Mouse (Mus musculus): ENCODE data around the gene Pate3.
"Not testable (repeated sequence)": the region's sequence is repeated elsewhere in the genome, so short reads cannot be mapped to it uniquely, and the experiment has no call there.

The Pate3 gene

GRCm38 (mm10) chr9:35648102-35648501, at the start of gene Pate3:
Gene Pate3 (minus strand): TSS chr9:35648202.
- no peak for DNase-seq (ENCODE audit: low spot score)

GRCm38 (mm10) chr9:35691924-35692323, 43.9 kb upstream of the Pate3 start:
- DNase-seq (ENCODE audit: low spot score), result no peak

DNA sequence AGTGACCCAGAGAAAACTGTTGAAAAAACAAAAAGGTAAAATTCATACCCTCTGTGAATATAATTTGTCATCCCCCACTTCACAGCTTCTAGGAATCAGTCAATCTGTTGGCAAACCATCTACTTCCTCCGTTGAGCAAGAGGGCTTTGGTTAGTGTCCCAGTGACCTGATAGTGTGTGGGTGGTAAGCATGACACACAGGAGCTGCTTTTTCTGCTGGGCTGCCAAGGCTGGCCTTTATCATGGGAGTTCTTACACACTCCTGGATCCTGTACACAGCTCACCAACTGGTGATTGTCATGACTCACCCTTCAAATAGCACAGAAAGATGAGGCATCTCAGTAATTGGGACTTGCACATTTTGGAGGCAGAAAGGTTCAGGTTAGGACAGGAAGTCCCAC, 39.0 kb upstream of the Pate3 start, which contains the start of gene Pate1:
Gene Pate1, minus strand, starts transcription at position 378 of the 400 bp plus-strand sequence.
- DNase-seq (ENCODE audit: low spot score), result no peak

DNA sequence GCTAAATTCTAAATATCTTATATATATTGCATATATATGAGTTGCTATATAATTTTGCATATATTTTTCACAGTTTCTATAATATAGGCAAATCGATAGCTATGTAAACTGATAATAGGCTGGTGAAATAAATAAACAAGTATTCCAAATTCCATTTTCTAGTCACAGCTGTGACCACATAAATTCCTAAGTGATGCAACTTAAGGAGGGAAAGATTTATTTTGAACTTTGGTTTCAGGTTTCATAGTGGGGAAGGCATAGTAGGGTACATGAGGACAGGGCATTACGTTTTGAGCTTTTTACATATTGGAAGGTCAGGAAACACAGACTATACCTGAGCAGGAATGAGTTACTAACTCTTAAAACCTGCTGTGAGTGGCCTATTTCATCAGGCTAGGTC, 25.6 kb upstream of the Pate3 start:
- DNase-seq (ENCODE audit: low spot score), result no peak

DNA sequence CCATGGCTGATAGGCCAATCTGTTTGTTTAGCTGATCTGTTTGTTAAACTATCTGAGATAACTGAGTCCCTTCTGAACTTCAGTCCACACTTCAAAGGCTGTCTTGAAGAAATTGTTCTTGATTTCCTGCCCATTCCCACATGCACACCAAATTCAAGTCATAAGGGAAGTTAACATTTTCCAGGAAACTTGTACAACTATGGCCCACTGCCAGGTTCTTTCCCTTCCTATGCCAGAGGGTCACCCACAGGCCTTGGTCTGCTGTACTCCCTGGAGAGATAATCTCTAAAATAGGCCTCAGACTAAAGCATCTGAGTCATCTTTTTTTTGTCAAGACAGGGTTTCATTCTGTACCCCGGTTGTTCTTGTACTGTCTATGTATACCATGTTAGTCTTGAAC, 15.0 kb downstream of the Pate3 start:
- DNase-seq (ENCODE audit: low spot score), result no peak

DNA sequence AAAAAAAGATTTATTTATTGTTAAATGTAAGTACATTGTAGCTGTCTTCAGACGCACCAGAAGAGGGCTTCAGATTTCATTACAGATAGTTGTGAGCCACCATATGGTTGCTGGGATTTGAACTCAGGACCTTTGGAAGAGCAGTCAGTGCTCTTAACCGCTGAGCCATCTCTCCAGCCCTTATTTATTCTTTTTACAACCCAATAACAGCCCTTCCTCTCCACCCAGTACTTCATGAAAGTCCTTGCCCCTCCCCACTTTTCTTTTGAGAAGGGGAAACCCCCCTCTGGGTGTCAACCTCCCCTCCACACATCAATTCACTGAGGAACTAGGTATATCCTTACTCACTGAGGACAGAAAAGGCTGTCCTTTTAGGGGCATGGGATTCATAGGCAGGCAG, 31.2 kb downstream of the Pate3 start:
- not testable (repeated sequence) for DNase-seq (ENCODE audit: low spot score)

GRCm38 (mm10) chr9:35614005-35614404, 34.0 kb downstream of the Pate3 start:
- DNase-seq (ENCODE audit: low spot score), result no peak

GRCm38 (mm10) chr9:35611841-35612240, 36.2 kb downstream of the Pate3 start, which contains the start of gene Pate4:
Gene Pate4 (minus strand): TSS chr9:35611941.
- no peak for DNase-seq (ENCODE audit: low spot score)

DNA sequence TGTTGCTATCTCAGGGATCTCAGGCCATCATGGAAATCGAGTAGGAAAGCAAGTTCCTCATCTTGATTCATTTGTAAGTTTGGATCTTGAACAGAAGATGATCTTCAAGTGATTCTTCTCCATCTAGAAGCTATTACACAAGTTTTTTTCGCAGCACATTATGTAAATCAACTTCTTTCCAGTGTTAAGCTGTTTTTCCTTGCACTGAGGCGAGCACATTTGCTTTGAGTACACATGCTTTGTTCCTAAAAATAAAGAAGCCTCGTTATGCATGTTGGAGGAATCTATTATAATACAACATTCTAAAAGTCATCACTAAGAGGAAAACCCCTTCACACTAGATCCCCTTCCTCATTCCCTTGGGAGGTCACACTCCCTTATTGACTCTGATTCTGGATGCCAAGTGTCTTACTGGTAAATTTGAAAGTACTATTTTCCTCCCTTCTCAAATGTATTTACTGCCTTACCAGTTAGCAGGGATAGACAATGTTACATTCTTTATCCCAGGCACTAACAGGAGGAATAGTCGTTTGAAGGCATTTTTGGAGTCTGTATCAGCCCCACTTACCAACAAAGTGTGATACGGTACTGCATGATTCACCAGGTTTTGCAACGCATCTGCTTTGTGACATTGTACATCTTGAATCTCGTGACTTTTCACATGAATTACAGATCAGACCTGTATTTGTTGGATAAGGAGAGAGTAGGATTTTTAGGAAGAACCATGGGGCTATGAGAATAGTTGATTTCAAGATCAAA, 40.2 kb downstream of the Pate3 start:
- DNase-seq (ENCODE audit: low spot score), result no peak

All from ovary, postnatal 36 days (tissue).